Mouse (Mus musculus): ENCODE measurements around the gene Tbc1d12.

Tbc1d12 gene

DNA sequence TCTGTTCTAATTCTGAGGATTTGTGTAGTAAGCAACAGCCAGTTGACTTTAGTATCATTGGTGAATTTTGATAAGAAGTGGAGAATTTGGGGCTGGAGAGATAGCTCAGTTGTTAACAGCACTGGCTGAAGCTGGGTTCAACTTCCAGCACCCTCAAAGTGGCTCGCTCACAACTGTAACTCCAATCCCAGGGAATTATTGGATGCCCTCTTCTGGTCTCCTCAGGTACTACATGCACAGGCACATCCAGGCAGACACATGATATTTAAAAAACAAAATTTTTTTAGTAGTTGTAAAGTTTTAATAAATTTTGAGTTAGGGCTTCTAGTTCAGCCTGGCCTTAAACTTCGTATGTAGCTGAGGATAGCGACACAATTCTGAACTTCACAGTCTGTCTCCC lies 79.3 kb downstream of the Tbc1d12 start:
- DNase-seq = peak in 1 of 2 experiments; percentile 61

DNA sequence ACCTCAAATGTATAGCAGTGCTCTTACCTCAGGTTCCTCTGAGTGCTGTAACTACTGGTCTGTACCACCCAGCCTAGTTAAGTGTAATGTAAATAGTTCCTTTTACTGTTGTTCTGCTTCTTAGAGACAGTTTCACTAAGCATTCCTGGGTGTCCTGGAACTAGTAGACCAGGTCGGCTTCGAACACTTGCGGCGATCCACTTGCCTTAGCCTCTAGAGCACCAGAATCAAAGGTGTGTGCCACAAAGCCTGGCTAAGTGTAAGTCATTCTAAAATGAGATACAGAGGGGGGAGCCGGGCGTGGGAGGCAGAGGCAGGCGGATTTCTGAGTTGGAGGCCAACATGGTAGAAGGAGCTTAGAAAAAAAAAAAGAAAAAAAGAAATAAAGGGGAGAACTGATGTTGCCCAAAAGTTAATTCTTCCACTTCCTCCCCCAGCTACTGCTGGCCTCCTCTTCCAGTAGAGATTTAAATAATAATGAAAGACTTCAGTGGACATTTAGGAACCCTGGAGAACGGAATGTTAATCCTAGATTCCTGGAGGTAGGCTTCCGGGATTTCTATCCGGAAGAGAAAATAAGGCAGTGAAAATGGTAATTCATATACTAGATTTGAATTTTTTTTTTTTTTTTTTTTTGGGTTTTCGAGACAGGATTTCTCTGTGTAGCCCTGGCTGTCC lies 92.2 kb downstream of the Tbc1d12 start:
- DNase-seq = no peak

DNA sequence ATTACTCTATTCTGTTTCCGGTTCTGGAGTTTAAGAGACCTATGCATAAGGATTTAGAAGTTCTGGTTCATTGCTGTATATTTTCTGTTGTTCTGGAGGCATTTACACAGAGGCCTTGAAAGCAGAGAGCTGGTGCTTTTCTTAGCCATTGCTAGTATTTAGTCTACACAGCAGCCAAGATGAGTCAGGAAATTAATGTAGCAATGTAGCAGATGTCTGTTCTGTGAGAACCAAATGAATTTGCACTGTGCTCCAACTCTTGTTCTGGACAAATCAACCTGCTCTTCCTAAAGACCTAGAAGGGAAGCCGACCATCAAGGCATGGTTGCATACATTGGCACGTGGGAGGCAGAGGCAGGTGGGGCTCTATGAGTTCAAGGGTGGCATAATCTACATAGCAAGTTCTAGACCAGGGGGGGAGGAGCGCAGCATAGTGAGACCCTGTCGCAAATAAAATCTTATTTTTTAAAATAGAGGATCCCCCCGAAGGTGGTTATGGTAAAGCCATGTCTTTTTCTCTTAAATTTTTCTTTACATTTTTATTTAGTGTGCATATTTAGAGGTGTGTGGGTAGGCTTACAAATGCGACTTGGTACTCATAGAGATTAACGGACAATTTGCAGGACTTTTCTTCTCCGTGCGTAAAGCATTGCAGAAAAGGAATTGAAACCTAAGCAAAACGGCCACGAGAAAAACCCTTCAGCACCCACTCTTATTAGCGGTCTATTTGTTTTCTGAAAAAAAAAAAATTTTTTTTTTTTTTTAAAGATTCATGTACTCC lies 93.3 kb downstream of the Tbc1d12 start:
- no peak for DNase-seq

DNA sequence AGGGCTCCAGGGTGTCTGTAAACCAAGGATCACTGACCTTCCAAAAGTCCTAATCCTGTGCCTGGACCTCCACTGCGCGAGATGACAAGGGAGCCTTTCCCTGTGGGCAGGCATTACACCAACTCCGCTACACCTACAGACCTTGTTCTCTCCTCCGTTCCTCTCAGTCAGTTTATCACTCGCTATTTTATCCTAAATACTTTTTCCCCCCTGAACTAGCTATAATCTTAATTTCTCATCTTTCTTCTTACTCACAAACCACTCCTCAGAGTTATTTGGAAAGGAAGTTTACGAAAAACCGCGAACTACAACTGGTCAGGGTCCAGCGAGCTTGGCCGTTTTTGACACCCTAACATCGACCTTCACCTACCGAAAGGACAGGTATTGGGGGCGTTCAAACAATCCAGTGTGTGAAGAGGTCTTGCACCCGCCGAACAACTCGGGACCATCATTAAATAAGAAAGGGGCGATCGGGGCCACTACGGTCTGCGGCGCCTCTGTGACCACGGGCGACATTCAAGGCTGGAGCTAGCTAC lies 93.9 kb downstream of the Tbc1d12 start:
- peak in 1 of 2 experiments; percentile 4 for DNase-seq

DNA sequence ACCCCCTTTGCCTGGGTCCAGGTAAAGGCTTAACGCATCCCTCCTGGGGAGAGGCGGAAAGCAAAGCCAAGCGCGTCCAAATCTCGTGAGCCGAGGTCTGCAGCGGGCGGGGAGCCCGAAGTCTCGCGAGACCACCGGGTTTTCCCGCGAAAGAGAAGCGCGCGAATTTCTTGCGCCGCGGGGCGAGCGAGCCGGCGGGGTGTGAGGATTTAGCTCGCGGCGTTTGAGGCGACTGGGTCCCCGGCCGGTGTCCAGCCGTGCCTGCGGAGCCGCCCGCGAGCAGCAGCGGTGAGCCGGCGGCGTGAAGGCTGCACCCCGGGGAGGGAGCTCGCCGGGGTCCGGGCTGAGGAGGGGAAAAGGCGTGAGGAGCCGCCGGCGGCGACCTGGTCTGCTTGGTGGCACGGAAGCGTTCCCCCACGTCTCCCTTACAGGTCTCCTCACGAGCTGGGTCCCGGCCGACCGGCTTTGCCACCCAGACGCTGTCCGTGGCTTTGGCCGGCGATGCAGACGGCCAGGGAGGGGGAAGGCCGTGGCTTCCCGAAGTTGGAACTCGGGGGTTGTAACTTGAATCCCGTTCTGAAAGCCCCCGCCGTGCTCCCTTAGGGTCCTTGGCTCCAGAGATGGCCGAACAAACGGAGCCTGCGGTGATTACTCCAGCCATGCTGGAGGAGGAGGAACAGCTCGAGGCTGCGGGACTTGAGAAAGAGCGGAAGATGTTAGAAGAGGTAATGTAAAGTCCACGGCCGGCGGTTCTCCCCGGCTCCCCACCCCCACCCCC lies 94.6 kb downstream of the Tbc1d12 start, which contains the start of gene Hells:
Gene Hells (plus strand): TSS at position 128 of the 778 bp plus-strand sequence.
- peak; percentile 88 to 92 for DNase-seq

DNA sequence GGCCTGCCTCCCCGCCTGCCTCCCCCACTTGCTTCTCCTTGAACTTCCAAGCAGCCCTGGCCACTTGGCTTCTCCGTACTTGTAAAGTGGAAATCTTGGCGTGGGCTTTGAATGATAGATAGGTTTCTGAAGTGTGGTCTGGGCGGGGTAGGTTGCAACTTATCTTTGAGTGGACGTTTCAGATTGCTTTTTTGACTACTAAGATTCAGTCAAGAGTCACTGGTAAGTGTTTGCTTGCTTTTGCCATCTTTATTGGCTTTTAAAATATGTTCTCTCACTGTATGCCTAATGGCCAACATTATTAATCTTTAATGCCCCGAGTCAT lies 95.1 kb downstream of the Tbc1d12 start:
- no peak for DNase-seq

DNA sequence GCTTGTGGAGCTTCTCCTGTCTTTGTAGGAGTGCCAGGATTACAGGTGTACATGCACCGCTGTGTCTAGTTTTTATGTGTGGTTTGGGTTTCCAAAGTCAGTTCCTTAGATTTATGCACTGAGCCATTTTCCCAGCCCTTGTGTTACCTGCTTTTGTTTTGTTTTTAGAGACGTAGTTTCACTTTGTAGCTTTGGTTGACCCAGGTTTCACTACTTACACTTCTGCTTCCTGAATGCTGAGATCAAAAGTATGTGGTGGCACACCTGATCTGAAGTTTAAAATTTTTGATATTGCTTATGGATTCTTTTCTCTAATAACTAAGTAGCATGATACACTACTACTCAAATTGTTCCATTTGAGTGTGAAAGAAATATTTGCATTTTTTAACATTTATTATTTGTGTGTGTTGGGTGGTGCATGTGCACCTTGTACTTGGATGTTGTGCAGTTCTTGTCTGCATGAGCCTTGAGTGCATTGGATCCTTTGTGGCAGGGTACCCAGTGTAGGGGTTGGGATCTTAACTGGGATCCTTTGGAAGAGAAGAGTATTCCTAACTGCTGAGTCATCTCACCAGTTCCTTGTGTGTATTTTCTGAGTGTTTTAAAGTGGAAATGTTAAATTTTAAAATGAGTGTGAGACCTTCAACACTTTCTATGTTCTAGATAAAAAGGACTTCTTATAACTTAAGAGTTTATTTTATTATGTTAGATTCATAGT lies 108.4 kb downstream of the Tbc1d12 start:
- no peak for DNase-seq

All from kidney, postnatal 25 days (tissue).